Mouse (Mus musculus) adrenal gland, adult 18-20 months (tissue): ENCODE results near the gene Cacna1i. TPM values are rescaled to one million over a fixed set of nuclear protein-coding genes. Genes with fewer than 3 reads are reported as not detected.

Source experiments
- DNase-seq, 2 experiments: peaks; one replicate each; pipeline ENCODE4 v3.0.0; 2021 to 2022; ENCODE audit warnings: low spot score in 2 of 2
- total RNA-seq, 2 experiments: library from RNA; stranded (reverse); gene quantifications; 1 replicate in 1 of 2; 2 replicates in 1 of 2; pipeline ENCODE4 v1.2.3; 2021

Cacna1i gene
- total RNA-seq, 2 experiments from 2014 or later, result 0.29 to 0.40 TPM

DNA sequence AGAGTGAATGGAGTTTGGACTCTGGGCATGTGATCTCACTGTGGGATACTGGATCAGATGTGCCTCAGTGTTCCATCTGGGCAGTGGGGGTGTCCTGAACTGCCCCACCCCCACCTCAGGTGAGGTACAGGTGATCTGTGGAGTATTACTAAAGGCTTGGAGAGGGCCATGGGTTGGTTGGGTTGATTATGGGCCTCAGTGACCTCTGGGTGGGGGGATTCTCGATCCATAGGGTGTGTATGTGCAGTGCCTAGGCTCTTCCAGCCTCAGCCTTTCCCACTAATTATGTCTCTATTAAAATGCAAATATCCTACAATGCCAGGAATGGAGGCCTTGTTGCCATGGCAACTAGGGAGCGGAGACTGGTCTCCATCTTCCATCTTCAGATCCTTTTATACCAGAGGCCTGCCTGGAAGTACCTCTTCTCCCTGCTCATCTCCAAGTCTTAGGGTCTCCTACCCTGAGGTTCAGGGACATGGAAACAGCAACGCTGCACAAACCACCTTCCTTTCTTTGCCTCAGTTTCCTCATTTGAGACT lies 15.1 kb upstream of the Cacna1i start:
- no peak for DNase-seq

DNA sequence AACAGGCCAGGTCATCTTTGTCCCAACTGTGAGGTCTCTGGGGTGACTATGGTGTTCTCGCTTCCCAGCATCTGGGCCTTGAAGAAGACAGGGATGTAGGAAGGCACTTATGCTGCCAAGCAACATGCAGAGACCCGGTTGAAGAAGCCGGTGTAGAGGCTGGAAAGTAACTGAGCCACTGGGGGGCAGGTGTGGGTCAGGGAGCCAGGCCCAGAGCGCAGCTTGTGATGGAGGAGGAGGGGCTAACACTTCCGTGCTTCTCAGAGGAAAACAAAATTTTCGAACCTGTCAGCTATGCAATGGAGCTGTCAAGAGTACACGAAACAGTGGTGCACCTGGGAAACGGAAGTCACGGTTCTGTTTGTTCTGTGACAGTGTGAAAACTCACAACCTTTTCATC lies 9.9 kb upstream of the Cacna1i start:
- no peak for DNase-seq

DNA sequence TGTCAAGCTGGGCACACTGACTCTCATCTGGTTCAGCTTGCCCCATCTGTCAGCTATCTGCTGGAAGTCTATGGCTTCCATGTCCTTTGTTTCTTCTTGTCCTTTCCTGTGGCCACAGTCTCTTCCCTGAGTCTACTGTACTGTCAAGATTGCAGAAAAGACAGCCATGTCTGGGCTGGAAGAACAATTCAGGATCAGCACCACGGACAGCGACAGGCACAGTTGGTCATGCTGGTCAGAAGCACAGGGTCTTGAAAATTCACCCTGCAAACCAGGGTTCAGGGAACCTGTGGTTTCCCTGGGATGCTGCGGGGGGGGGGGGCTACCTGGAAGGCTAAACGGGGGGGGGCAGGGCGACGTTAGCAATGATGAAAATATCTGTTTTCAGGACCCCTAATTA lies 9.4 kb upstream of the Cacna1i start:
- peak; percentile 60 to 62 for DNase-seq

DNA sequence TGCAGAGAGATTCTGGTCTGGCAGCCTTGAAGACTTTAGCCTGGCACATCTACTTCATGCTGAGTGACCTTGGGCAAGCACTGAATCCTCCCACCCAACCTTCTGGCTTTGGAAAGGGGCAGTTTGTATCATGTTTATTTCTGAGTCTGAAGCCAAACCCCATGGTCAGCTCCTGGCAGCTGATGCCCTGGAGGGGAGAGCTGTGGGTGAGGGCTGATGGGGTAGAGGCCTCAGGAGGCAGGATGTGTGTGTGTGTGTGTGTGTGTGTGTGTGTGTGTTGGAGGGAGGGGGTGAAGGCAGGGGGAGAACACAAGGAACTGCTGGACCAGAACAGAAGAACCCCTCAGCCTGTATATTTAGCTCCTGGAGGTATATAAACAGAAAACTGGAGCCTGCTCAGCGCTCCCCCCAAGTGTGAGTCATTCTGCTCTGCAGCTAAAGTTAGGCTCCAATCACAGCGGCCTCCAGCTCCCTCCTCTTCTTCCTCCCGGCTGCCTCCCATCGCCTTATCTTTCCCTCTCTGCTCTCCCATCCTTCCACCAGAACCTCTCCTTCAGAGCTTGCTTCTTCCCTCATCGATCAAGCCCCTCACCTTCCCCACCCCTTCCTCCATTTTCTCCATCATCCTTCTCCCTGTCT lies 8.8 kb upstream of the Cacna1i start:
- no peak for DNase-seq

DNA sequence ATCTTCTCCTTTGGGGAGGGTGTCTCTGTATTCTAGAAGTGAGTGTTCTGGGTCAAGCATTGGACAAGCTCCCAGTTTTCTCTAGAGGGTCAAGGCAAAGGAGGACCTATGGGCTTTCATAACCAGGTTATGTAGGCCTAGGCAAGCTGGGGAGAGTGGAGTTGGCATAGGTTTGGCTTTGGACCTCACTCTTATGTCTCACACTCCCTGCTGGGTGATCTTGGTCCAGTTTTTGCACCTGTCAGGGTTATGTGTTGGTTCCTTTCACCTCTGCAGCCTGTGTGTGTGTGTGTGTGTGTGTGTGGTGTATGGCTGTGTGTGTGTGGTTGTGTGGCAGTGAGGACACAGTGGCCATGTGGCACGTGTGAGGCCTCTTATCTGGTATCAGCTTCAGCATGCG lies 8.0 kb upstream of the Cacna1i start:
- DNase-seq, result no peak

DNA sequence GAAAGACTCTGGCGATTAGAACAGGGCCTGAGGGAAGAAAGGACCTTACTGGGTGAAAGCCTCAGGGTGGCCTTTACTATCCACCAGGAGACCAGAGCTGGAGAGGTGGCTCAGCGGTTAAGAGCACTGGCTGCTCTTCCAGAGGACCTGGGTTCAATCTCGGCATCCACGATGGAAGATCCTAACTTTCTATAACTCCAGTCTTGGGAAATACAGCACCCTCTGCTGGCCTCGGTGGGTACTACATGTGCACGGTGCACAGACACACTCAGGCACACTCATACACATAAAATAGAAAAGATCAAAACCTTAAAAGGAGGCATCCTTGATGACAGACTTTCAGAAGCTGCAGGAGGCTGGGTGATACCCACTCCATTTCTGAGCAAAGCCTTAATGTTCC lies 6.4 kb upstream of the Cacna1i start:
- peak in 1 of 2 experiments; percentile 47 for DNase-seq

DNA sequence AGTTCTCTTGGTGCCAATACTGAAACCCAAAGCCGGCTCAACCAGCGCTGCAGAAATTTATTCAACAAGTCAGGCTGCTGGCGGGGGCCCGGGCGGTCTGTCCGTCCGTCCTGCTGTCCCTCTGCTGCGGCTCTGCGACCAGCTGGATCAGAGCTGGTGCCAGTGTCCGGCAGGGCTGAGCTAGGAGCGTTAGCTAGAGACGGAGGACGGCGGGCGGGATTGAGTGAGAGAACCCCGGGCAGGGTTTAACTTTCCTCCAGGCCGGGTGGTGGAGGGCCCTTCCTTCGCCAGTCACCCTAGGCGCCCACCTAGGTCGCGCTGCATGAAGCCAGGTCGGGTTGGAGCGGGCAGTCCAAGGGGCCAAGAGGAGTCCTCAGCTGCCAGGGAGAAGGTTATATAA lies 998 bp downstream of the Cacna1i start:
- DNase-seq, result no peak

DNA sequence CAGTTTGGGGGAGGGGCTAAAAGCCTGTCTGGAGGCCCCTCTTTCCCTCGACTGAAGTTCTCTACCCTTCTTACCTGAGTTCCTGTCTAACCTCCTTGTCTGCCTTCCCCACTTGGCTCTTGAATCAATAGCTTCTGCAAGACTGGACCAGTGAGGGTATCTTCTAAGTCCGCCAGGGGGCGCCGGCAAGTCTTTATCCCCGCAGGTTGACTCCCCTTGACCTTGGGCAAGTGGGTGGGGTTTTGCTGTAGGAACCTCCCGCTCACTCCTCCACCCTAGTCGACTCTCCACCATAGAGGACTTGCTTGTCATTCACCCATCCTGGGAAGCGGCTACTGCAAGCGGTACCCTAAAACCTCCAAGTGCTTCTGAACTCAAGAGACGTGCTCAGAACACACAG lies 2.4 kb downstream of the Cacna1i start:
- DNase-seq, result peak; percentile 58 to 63

DNA sequence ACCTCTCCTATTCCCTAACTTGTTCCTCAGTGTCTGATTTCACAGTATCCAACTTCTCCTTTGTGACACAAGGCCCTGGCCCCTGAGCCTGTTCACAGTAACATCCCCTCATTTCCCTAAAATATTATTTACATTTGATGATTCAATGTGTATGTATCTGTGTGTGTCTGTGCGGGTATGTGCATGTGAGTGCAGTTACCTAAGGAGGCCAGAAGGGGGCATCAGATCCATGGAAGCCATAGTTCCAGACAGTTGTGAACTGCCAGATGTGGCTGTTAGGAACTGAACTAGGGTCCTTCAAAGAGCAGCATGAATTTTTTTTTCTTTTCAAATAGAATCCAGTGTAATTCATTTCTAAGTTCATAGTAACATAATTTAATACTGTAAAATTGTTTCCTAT lies 10.1 kb downstream of the Cacna1i start:
- no peak for DNase-seq

DNA sequence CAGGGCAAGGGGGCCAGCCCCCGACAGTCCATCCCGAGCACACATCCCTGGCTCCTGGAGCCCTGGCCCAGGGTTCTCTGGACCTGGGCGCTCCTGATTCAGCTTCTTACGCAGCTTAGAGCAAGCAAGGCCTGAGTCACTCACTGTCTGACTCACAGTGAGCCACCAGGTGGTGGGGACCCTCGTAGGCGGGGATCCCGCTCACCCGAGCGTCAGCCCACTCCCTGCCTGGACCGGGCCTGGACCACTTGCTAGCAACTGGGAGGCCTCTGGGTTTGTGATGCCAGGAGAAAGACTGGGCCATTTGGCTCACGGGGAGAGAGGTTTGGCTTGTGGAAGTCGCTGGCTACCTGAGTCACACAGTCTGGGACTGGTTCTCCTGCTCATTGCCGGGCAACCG lies 16.7 kb downstream of the Cacna1i start:
- no peak for DNase-seq

DNA sequence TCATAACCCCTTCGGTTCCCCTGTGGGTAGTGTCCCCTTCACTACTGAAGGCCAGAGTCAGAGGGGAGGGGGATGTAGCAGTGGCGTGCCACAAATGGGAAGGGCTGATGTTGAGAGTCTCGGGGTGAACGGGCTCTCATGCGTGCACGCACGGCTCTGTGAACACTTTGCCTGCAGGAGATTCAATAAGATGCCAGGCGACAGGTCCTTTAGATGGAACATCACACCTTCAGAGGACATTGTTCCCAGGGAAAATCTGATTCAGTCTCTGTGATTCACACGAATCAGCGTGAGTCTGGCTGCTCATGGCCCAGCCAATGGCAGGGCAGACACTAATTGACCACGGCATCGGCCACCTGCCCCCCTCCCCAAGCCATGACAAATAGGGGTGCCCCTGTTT lies 17.1 kb downstream of the Cacna1i start:
- DNase-seq, result no peak

DNA sequence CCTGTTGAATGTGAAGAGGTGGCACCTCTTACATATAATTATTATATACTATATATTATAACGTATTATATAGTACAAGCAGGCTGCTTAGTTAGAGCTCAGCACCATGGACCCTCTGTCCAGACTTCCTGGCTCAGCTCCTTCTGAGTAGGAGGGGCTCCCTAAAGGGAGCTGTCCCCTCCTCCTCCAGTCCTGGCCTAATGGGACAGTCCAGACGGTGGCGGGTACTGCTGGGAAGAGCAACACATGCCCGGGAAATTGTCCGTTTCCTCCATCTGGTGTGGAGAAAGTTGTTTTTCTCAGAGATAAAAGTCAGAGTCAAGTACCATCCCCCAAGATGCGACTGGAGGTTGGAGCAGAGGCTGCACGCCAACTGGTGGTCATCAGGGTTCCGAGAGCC lies 19.1 kb downstream of the Cacna1i start:
- no peak for DNase-seq

DNA sequence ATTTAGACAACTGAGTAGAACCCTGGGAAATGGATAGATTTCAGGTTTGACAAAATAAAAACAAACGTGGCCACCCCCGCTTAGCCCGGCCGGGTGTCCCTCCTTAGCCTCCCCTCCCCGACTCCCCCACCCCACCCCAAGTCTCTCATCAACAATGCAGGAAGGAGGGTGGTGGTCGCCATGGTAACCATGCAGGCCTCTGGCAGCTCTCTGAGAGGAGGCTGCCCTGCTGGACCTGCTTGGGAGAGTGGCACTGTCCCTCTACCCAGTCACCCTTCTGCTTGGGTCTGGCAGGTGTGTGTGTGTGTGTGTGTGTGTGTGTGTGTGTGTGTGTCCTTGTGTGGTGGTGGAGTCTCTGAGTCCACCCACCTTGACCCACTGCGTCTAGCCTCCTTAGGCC lies 27.7 kb downstream of the Cacna1i start:
- no peak for DNase-seq

DNA sequence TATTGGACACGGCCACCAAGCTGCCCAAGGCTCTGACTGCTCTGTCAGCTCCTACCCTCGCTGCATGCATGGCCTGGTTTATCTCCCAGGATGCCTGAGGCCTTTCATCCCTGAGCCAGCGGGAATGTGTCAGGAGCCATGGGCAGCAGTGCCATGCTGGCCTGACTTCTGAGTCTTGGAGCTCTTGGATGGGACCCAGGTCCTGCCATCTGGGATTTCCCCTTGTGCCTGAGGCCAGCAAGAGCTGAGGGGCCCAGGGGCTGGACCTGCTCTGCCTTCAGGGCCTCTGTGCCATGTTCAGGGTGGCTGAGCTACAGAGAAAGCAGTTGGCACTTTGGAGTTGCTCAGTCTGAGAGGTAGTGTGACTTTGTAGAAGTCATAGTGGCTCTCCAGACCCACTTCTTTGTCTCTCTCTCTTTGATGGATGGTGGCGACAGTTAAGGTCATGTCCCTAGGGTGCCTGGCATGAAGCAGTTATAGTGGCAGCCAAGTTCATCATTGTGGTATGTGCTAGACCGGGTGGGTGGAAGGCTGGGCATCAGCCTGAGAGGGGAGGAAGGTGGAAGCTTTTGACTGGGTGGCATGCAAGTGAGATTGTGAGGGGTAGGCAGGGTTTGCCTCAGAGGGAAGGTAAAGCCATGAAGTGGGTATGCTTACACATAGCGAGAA lies 30.1 kb downstream of the Cacna1i start:
- peak in 1 of 2 experiments; percentile 27 for DNase-seq

DNA sequence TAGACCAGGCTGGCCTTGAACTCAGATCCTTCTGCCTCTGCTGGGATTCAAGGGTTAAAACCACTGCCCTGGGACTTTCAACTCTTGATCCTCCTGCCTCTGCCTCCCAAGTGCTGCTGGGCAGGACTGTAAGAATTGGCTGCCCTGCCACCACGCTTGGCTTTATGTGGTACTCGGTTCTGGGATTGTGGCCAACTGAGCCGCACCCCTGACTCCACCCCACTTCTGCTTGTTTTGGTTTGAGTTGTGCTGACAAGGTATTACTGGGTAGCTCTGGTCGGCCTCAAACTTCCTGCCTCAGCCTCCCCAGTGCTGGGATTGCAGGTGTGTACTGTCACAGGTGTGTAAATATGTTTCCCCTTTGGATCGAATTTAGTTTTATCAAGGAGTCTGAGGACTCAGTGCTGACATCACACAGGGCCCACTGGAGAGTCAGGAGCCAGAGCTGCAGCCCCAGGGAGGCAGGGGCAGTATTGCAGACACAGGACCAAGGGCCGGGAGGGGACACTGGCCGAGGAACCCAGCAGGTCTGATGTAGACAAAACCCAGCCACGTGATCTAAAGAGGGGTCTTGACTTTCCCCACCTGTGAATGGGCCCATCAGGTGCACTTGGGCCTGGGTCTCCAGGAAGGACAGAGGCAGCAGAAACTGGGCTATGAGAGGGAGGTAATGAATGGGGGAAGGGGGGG lies 30.9 kb downstream of the Cacna1i start:
- no peak for DNase-seq

DNA sequence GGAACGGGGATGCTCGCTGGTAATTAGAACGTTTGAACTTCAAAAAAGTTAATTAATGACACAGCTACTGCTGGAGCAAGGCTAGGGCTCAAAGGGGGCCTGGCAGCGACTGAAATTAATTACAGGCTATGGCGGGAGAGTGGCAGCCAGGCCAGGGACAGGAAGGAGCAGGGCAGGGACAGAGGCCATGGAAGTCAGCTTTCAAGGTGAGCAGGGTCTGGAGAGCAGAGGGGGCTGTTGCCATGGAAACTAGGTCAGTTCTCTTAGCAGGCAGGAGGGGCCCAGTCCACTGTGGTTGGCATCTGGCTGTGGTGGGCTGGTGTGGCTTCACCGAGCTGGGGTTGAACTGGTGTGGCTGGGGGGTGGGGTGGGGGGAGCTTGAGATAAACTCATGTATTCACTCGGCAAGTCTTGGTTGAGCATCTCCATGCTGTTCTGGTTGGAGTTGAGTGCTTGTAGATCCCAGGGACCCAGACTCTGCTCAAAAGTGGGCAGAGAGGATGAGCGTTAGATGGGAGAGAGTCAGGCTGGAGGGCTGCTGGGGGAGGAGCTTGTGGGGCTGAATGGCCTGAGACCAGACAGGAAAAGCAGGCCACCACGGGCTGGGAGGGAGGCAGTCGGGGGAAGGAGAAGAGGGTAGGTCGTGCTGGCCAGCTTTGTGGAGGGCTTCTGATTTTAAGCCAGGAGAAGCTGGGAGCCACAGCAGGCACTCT lies 31.7 kb downstream of the Cacna1i start:
- no peak for DNase-seq

DNA sequence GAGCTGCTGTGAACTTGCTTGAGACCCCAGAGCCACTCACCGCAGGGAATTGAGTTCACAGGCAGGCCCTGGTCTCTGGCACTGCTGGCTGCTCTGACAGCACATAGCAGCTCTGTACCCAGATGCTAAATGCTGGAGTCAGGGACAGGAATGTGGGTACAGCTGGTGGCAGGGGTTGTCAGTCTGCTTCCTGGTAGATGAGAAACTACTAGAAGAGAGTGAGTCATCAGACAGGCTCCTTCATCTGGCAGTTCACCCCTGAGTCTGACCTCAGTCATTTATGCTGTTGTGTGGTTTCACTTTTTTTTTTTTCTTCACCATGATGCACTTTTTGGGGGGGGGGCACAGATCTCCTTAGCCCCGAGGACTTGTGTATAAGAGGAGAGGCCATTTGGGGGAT lies 32.3 kb downstream of the Cacna1i start:
- peak in 1 of 2 experiments; percentile 5 for DNase-seq

DNA sequence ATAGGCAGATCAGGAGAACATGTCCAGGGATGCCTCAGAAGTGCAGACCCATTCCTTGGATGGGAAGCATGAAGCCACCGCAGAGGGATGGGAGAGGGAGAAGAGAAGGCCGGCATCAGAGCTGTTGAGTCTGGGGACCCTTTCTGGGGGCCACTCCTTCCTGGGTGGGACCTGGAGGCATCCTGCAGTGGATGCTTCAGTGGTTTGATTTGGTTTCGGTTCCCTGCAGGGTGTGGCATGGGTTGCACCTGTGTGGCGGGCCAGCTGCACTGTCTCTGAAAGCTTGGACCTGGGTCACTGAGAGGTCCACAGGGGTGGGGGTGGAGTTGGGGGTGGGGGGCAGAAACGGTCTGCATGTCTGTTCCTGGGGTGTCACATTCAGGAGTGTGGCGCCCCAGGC lies 32.9 kb downstream of the Cacna1i start:
- no peak for DNase-seq

DNA sequence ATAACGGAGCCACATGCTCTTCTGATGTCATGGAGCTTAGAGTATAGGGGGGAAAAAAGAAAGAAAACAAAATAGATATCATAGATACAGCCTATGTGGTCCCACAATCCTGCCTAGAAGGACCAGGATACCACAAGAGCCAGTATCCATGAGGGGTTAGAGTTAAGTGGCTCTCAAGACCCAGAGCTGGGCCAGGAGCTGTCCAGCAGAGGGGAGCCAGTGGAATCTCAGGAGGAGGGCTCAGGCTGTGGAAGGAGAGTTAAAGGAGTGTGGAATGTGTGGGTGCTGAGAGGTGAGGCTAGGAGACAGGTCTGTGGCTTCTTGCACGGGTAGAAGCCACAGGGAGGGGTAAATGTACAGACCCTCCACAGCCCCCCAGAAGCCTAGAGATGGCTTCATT lies 38.2 kb downstream of the Cacna1i start:
- no peak for DNase-seq

DNA sequence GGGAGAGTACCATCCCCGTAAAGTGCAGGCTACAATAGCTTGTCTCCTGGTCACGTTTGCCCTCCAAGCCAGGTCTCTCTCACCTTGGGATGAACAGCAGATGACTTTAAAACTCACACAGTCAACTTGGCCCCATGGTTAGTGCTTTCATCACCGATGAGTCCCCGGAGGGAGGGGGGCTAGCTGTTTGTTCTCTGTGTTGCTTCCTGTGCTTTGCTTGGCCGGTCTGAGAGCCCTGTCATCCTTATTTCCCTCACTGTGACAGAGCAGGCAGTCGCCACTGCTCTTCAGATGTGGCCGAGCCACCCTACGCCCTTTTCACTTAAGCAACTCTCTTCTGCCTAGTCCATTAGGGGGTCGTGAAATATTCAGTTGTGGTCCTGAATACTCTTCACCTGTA lies 38.7 kb downstream of the Cacna1i start:
- DNase-seq, result no peak

DNA sequence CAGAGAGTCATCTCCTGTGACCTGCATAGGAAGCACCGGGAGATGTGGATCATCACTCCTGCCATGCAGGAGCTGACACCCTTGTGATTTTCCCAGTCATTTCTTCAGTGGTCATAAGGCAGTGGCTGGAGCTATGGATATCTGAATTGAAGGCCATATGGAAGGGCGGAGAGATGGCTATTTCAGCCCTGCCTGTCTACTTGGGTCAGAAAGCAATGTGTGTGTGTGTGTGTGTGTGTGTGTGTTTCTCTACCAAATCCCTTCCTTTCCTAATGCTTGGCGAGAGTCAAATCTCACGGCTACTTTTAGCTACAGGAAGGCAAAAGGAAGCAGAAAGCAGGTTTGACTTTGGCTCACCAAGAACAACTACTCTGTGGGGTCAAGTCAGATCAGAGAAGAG lies 39.9 kb downstream of the Cacna1i start:
- no peak for DNase-seq
